Mouse (Mus musculus) C2C12 (cell line): ENCODE measurements at regions not wholly inside any gene's neighbourhood (a gene's known extent, or its start where the extent isn't known, plus 50 kb on each side); places are given as distances from the start of the nearest gene placed in this dataset.

Experiments
- H3K27me3 ChIP-seq: one replicate; pipeline ENCODE4 v1.6.1; 2011; ENCODE audit not compliant: control insufficient read depth, insufficient read depth, insufficient read length
- H3K36me3 ChIP-seq: one replicate; pipeline ENCODE4 v1.6.1; 2011; ENCODE audit not compliant: control insufficient read depth, insufficient read depth
- H3K4me3 ChIP-seq: one replicate; pipeline ENCODE4 v1.5.1; 2011; ENCODE audit warnings: mild to moderate bottlenecking, control low read depth; ENCODE audit not compliant: poor library complexity, insufficient read depth, severe bottlenecking
- H3K79me2 ChIP-seq: one replicate; pipeline ENCODE4 v1.6.1; 2011; ENCODE audit not compliant: control insufficient read depth, insufficient read depth
- H3K79me3 ChIP-seq: one replicate; pipeline ENCODE4 v1.6.1; 2011; ENCODE audit warnings: low read depth, control low read depth
- H3ac ChIP-seq: one replicate; pipeline ENCODE3; 2011; ENCODE audit warnings: low read depth; ENCODE audit not compliant: control insufficient read depth, insufficient read length
- CEBPB ChIP-seq: IDR thresholded peaks from one replicate; pipeline ENCODE4 v1.6.1; 2011; ENCODE audit warnings: low read depth, mild to moderate bottlenecking, control low read depth, moderate library complexity
- CTCF ChIP-seq: IDR thresholded peaks from one replicate; pipeline ENCODE4 v1.5.1; 2011; ENCODE audit not compliant: control insufficient read depth, insufficient read depth, insufficient read length
- FOSL1 ChIP-seq: IDR thresholded peaks from one replicate; pipeline ENCODE4 v1.8.0; 2011; ENCODE audit warnings: mild to moderate bottlenecking, low read length; ENCODE audit not compliant: poor library complexity, insufficient read depth, severe bottlenecking
- MAX ChIP-seq: IDR thresholded peaks from one replicate; pipeline ENCODE4 v1.6.1; 2011; ENCODE audit warnings: mild to moderate bottlenecking, control low read depth
- MYOD1 ChIP-seq: IDR thresholded peaks from one replicate; pipeline ENCODE4 v1.6.1; 2011; ENCODE audit warnings: low read depth; ENCODE audit not compliant: control insufficient read depth, insufficient read length
- MYOG ChIP-seq: IDR thresholded peaks from one replicate; pipeline ENCODE4 v1.6.1; 2011; ENCODE audit not compliant: control insufficient read depth, insufficient read length; ENCODE audit errors: extremely low read depth
- USF1 ChIP-seq: IDR thresholded peaks from one replicate; pipeline ENCODE4 v1.6.1; 2011; ENCODE audit warnings: low read depth, mild to moderate bottlenecking, control low read depth, moderate library complexity

- H3K79me3 ChIP-seq, result no peaks in the 10 kb centered on the region
- no peak overlapping the region for H3ac ChIP-seq
- no peak overlapping the region for H3K4me3 ChIP-seq
- no peaks in the 10 kb centered on the region for H3K27me3 ChIP-seq
- no peak for TF ChIP-seq USF1
- TF ChIP-seq CEBPB, result no peak
- no peak for TF ChIP-seq MYOG
- H3K79me2 ChIP-seq, result no peaks in the 10 kb centered on the region
- no peaks in the 10 kb centered on the region for H3K36me3 ChIP-seq
Observed at GRCm38 (mm10) chr7:71418856-71419255, 67.6 kb upstream of the Gm10295 start.

- Histone ChIP-seq H3K79me2 (no peaks in the 10 kb centered on the region), H3K79me3 (no peaks in the 10 kb centered on the region), H3K27me3 (no peaks in the 10 kb centered on the region), H3K4me3 (no peak overlapping the region), H3ac (no peak overlapping the region), H3K36me3 (no peaks in the 10 kb centered on the region)
- TF ChIP-seq USF1 (no peak), MYOG (no peak), CEBPB (no peak), FOSL1 (no peak), MYOD1 (no peak), MAX (no peak), CTCF (no peak)
Observed at GRCm38 (mm10) chr7:71414756-71415155, 63.5 kb upstream of the Gm10295 start.

- Histone ChIP-seq H3K79me2 (no peaks in the 10 kb centered on the region), H3K4me3 (no peak overlapping the region), H3ac (no peak overlapping the region), H3K36me3 (no peaks in the 10 kb centered on the region), H3K79me3 (no peaks in the 10 kb centered on the region), H3K27me3 (no peaks in the 10 kb centered on the region)
- no peak for TF ChIP-seq MYOG
- TF ChIP-seq MYOD1, result no peak
- no peak for TF ChIP-seq FOSL1
- TF ChIP-seq CEBPB, result no peak
- TF ChIP-seq MAX, result no peak
- no peak for TF ChIP-seq USF1
Observed at GRCm38 (mm10) chr7:71413121-71413520, 61.8 kb upstream of the Gm10295 start.

GRCm38 (mm10) chr7:71412079-71412478, 60.8 kb upstream of the Gm10295 start:
- Histone ChIP-seq H3K4me3 (no peak overlapping the region), H3K36me3 (no peaks in the 10 kb centered on the region), H3K27me3 (no peaks in the 10 kb centered on the region), H3ac (no peak overlapping the region), H3K79me3 (no peaks in the 10 kb centered on the region), H3K79me2 (no peaks in the 10 kb centered on the region)
- no peak for TF ChIP-seq FOSL1
- TF ChIP-seq MYOD1, result no peak
- no peak for TF ChIP-seq CEBPB
- peak; percentile 58 for TF ChIP-seq CTCF

GRCm38 (mm10) chr7:71411293-71412011, 60.2 kb upstream of the Gm10295 start:
- Histone ChIP-seq H3K4me3 (no peak overlapping the region), H3ac (no peak overlapping the region), H3K36me3 (no peaks in the 10 kb centered on the region), H3K27me3 (no peaks in the 10 kb centered on the region), H3K79me2 (no peaks in the 10 kb centered on the region), H3K79me3 (no peaks in the 10 kb centered on the region)
- no peak for TF ChIP-seq CTCF
- no peak for TF ChIP-seq FOSL1
- no peak for TF ChIP-seq USF1
- no peak for TF ChIP-seq MYOD1
- TF ChIP-seq MAX, result no peak
- no peak for TF ChIP-seq MYOG
- no peak for TF ChIP-seq CEBPB

GRCm38 (mm10) chr7:71409903-71410302, 58.6 kb upstream of the Gm10295 start:
- no peaks in the 10 kb centered on the region for H3K79me2 ChIP-seq
- H3K79me3 ChIP-seq, result no peaks in the 10 kb centered on the region
- TF ChIP-seq CEBPB, result no peak
- no peak for TF ChIP-seq MAX
- H3K27me3 ChIP-seq, result no peaks in the 10 kb centered on the region
- H3K4me3 ChIP-seq, result no peak overlapping the region
- H3K36me3 ChIP-seq, result no peaks in the 10 kb centered on the region
- no peak overlapping the region for H3ac ChIP-seq
